Mouse (Mus musculus) testis, adult 2 months (tissue): Measurements from ENCODE around the gene 4930572O03Rik.
"Not testable (repeated sequence)": the region's sequence is repeated elsewhere in the genome, so short reads cannot be mapped to it uniquely, and the experiment has no call there.

Source experiments
- CTCF ChIP-seq: fragments of 200-500 bp; IDR thresholded peaks from 2 replicates; pipeline ENCODE4 v1.5.1; 2012; ENCODE audit warnings: low read depth, mild to moderate bottlenecking, inconsistent platforms, low read length, moderate library complexity; ENCODE audit not compliant: control insufficient read depth, insufficient read depth, insufficient replicate concordance
- POLR2A ChIP-seq: fragments of 200-500 bp; IDR thresholded peaks from 2 replicates; pipeline ENCODE4 v1.6.1; 2012; ENCODE audit warnings: low read depth, mild to moderate bottlenecking, inconsistent platforms, low read length, moderate library complexity; ENCODE audit not compliant: control insufficient read depth

- not testable (repeated sequence) for TF ChIP-seq CTCF, POLR2A
Measured at GRCm38 (mm10) chr5:15652334-15652733, 4.5 kb downstream of the 4930572O03Rik start.
